Mouse (Mus musculus) left cerebral cortex, adult 11 months (tissue): ENCODE measurements around the gene Nfu1.
A peak's percentile ranks its signal among the peaks of the same experiment; 100 is the strongest.

Experiments
- DNase-seq: peaks from one replicate; pipeline ENCODE4 v3.0.0; 2022; ENCODE audit warnings: low spot score

Gene Nfu1

GRCm38 (mm10) chr6:87008887-87009286, at the start of gene Nfu1:
Gene Nfu1, plus strand, starts transcription at chr6:87009236.
- no peak for DNase-seq

- no peak for DNase-seq
These were observed 44.9 kb upstream of the Nfu1 start for GRCm38 (mm10) chr6:86963987-86964685.

GRCm38 (mm10) chr6:86967166-86967565, 41.9 kb upstream of the Nfu1 start:
- DNase-seq = no peak

- no peak for DNase-seq
These were observed 35.1 kb upstream of the Nfu1 start for GRCm38 (mm10) chr6:86973956-86974355.

GRCm38 (mm10) chr6:86978156-86978908, 30.7 kb upstream of the Nfu1 start:
- no peak for DNase-seq

GRCm38 (mm10) chr6:86978909-86979265, 30.1 kb upstream of the Nfu1 start:
- no peak for DNase-seq

- no peak for DNase-seq
These were observed 27.8 kb upstream of the Nfu1 start for GRCm38 (mm10) chr6:86981206-86981605.

GRCm38 (mm10) chr6:86985314-86986106, 23.5 kb upstream of the Nfu1 start:
- DNase-seq = no peak

GRCm38 (mm10) chr6:86989576-86989975, 19.5 kb upstream of the Nfu1 start:
- no peak for DNase-seq

- no peak for DNase-seq
These were observed 18.0 kb upstream of the Nfu1 start for GRCm38 (mm10) chr6:86991041-86991440.

GRCm38 (mm10) chr6:86992349-86992748, 16.7 kb upstream of the Nfu1 start:
- DNase-seq = no peak

GRCm38 (mm10) chr6:86994254-86994653, 14.8 kb upstream of the Nfu1 start:
- no peak for DNase-seq

- no peak for DNase-seq
These were observed 12.3 kb upstream of the Nfu1 start for GRCm38 (mm10) chr6:86996629-86997307.

- DNase-seq = no peak
These were observed 11.7 kb upstream of the Nfu1 start for GRCm38 (mm10) chr6:86997360-86997759.

- no peak for DNase-seq
These were observed 7.0 kb upstream of the Nfu1 start for GRCm38 (mm10) chr6:87001995-87002394.

- peak; percentile 73 for DNase-seq
These were observed 6.4 kb upstream of the Nfu1 start for GRCm38 (mm10) chr6:87002521-87003055.

GRCm38 (mm10) chr6:87004099-87004498, 4.9 kb upstream of the Nfu1 start:
- no peak for DNase-seq

- no peak for DNase-seq
These were observed 3.5 kb upstream of the Nfu1 start for GRCm38 (mm10) chr6:87005577-87005976.

GRCm38 (mm10) chr6:87009692-87010328, 774 bp downstream of the Nfu1 start:
- DNase-seq = peak; percentile 85

- no peak for DNase-seq
These were observed 7.9 kb downstream of the Nfu1 start for GRCm38 (mm10) chr6:87016916-87017315.

GRCm38 (mm10) chr6:87018874-87019273, 9.8 kb downstream of the Nfu1 start:
- no peak for DNase-seq
